Mouse (Mus musculus) hindbrain, embryonic 11.5 days (tissue): ENCODE measurements around the gene A730049H05Rik. TPM values are rescaled to one million over a fixed set of nuclear protein-coding genes. Genes with fewer than 3 reads are reported as not detected.

Experiments
- ATAC-seq: fragments of 200-750 bp; cut with Nextera tagmentation; 2 replicates; pipeline ENCODE4 v1.8.0; 2017; ENCODE audit warnings: mild to moderate bottlenecking, moderate TSS enrichment, moderate library complexity; ENCODE audit not compliant: low FRiP score
- DNase-seq: peaks from one replicate; pipeline ENCODE4 v3.0.0-alpha.2; 2015; ENCODE audit warnings: low spot score
- H3K27ac ChIP-seq: fragments of 300-500 bp; sonication (generic); 2 replicates; pipeline ENCODE4 v1.5.1; 2014; ENCODE audit warnings: mild to moderate bottlenecking, low read depth, low read length
- H3K27me3 ChIP-seq: fragments of 300-500 bp; sonication (generic); 2 replicates; pipeline ENCODE4 v1.6.1; 2014; ENCODE audit warnings: mild to moderate bottlenecking, low read length, moderate library complexity, mixed read lengths; ENCODE audit not compliant: control insufficient read depth, insufficient read depth
- H3K36me3 ChIP-seq: fragments of 300-500 bp; sonication (generic); 2 replicates; pipeline ENCODE4 v1.6.1; 2014; ENCODE audit warnings: mild to moderate bottlenecking, low read length, moderate library complexity, mixed read lengths; ENCODE audit not compliant: control insufficient read depth, insufficient read depth
- H3K4me1 ChIP-seq: fragments of 300-500 bp; sonication (generic); replicated peaks from 2 replicates; pipeline ENCODE4 v1.6.1; 2014; ENCODE audit warnings: low read length, mixed read lengths; ENCODE audit not compliant: control insufficient read depth, insufficient read depth
- H3K4me2 ChIP-seq: fragments of 300-500 bp; sonication (generic); replicated peaks from 2 replicates; pipeline ENCODE4 v1.6.1; 2014; ENCODE audit warnings: mild to moderate bottlenecking, low read depth, low read length
- H3K4me3 ChIP-seq: fragments of 300-500 bp; sonication (generic); 2 replicates; pipeline ENCODE4 v1.5.1; 2014; ENCODE audit warnings: low read depth, low read length
- H3K9ac ChIP-seq: fragments of 300-500 bp; sonication (generic); 2 replicates; pipeline ENCODE4 v1.6.1; 2014; ENCODE audit warnings: low read depth, low read length
- H3K9me3 ChIP-seq: fragments of 300-500 bp; sonication (generic); 2 replicates; pipeline ENCODE4 v1.6.1; 2016; ENCODE audit warnings: low read length; ENCODE audit not compliant: control insufficient read depth
- WGBS: fragments of 180-500 bp; shearing (Covaris S2); extraction: QIAGEN DNeasy Blood & Tissue Kit; methylation state at CpG from one replicate; pipeline ENCODE4 v1.1.7; 2014; 5-methylcytosine and 5-hydroxymethylcytosine counted together
- polyA plus RNA-seq: library from polyadenylated mRNA; unstranded; fragments of >200 nt; fragmentation: Nextera tagmentation; extraction: Ambion mirVana; gene quantifications from 2 replicates; pipeline ENCODE4 v1.2.1, GENCODE M21; 2014

A730049H05Rik gene
- 0.18 and 0.25 TPM in 2 replicates for polyA plus RNA-seq

GRCm38 (mm10) chr6:92816311-92816751 is at the start of gene A730049H05Rik:
A730049H05Rik (plus strand) TSS chr6:92816478.
- Histone ChIP-seq H3K36me3 (no peaks in the 10 kb centered on the region), H3K4me2 (0 out of 2 replicates have a peak within 1 kb of the TSS, but pooled peaks have one; percentile 11), H3K4me1 (no peaks in the 10 kb centered on the region; the same call in 1 of the 2 replicates), H3K4me3 (no peak within 1 kb of the TSS), H3K27ac (no peak within 1 kb of the TSS), H3K9me3 (no peaks in the 10 kb centered on the region), H3K9ac (no peak within 1 kb of the TSS), H3K27me3 (peaks cover 2% of the 10 kb centered on the region; the same call in 1 of the 2 replicates)
- DNase-seq: peak; percentile 21
- no peak for ATAC-seq
- 12% methylated on average over 8 of the region's 8 CpGs for WGBS

GRCm38 (mm10) chr6:92776356-92776755 is 39.9 kb upstream of the A730049H05Rik start:
- Histone ChIP-seq H3K4me1 (no peaks in the 10 kb centered on the region), H3K27me3 (no peaks in the 10 kb centered on the region), H3K9ac (no peak overlapping the region), H3K4me2 (no peak overlapping the region), H3K36me3 (no peaks in the 10 kb centered on the region), H3K4me3 (no peak overlapping the region), H3K27ac (no peak overlapping the region), H3K9me3 (no peaks in the 10 kb centered on the region)
- DNase-seq (peak; percentile 77), ATAC-seq (no peak)
- WGBS: 15% methylated on average over 2 of the region's 2 CpGs

- Histone ChIP-seq H3K4me1 (no peaks in the 10 kb centered on the region), H3K9me3 (no peaks in the 10 kb centered on the region), H3K9ac (no peak overlapping the region), H3K36me3 (no peaks in the 10 kb centered on the region), H3K27me3 (peaks cover 2% of the 10 kb centered on the region; the same call in 1 of the 2 replicates), H3K27ac (no peak overlapping the region), H3K4me3 (no peak overlapping the region), H3K4me2 (no peak overlapping the region)
- ATAC-seq: no peak
- WGBS: 74% methylated on average over 11 of the region's 11 CpGs
- no peak for DNase-seq
These were observed 36.9 kb upstream of the A730049H05Rik start for GRCm38 (mm10) chr6:92779140-92779934.

- no peak overlapping the region for H3K4me3 ChIP-seq
- WGBS: 39% methylated on average over 5 of the region's 5 CpGs
- H3K4me2 ChIP-seq: no peak overlapping the region
- peaks cover 2% of the 10 kb centered on the region; the same call in 1 of the 2 replicates for H3K27me3 ChIP-seq
- H3K36me3 ChIP-seq: no peaks in the 10 kb centered on the region
- H3K4me1 ChIP-seq: no peaks in the 10 kb centered on the region
- ATAC-seq: no peak
- no peak overlapping the region for H3K9ac ChIP-seq
- DNase-seq: no peak
- no peaks in the 10 kb centered on the region for H3K9me3 ChIP-seq
- no peak overlapping the region for H3K27ac ChIP-seq
These were observed 36.4 kb upstream of the A730049H05Rik start for GRCm38 (mm10) chr6:92779935-92780205.

GRCm38 (mm10) chr6:92781446-92781845 is 34.8 kb upstream of the A730049H05Rik start:
- DNase-seq (no peak), ATAC-seq (no peak)
- Histone ChIP-seq H3K27me3 (peaks cover 8% of the 10 kb centered on the region; the same call in 1 of the 2 replicates), H3K4me1 (no peaks in the 10 kb centered on the region), H3K27ac (no peak overlapping the region), H3K4me2 (no peak overlapping the region), H3K9me3 (no peaks in the 10 kb centered on the region), H3K4me3 (no peak overlapping the region), H3K9ac (no peak overlapping the region), H3K36me3 (no peaks in the 10 kb centered on the region)
- WGBS: 79% methylated on average over 6 of the region's 6 CpGs

GRCm38 (mm10) chr6:92784782-92785181 is 31.5 kb upstream of the A730049H05Rik start:
- H3K4me3 ChIP-seq: no peak overlapping the region
- no peak overlapping the region for H3K4me2 ChIP-seq
- ATAC-seq (no peak), DNase-seq (peak; percentile 84)
- H3K9me3 ChIP-seq: no peaks in the 10 kb centered on the region
- WGBS: 18% methylated on average over 7 of the region's 7 CpGs
- no peak overlapping the region for H3K9ac ChIP-seq
- H3K4me1 ChIP-seq: no peaks in the 10 kb centered on the region
- H3K36me3 ChIP-seq: no peaks in the 10 kb centered on the region
- no peak overlapping the region for H3K27ac ChIP-seq
- peaks cover 8% of the 10 kb centered on the region; the same call in 1 of the 2 replicates for H3K27me3 ChIP-seq

GRCm38 (mm10) chr6:92786701-92787375 is 29.4 kb upstream of the A730049H05Rik start:
- H3K27ac ChIP-seq: no peak overlapping the region
- 2% methylated on average over 20 of the region's 20 CpGs for WGBS
- DNase-seq (peak; percentile 34), ATAC-seq (peak; percentile 67)
- H3K4me2 ChIP-seq: peak overlapping the region; percentile 40
- H3K9me3 ChIP-seq: no peaks in the 10 kb centered on the region
- H3K4me3 ChIP-seq: peak overlapping the region; percentile 22
- no peaks in the 10 kb centered on the region for H3K36me3 ChIP-seq
- peaks cover 8% of the 10 kb centered on the region; the same call in 1 of the 2 replicates for H3K27me3 ChIP-seq
- H3K9ac ChIP-seq: no peak overlapping the region; the same call in 1 of the 2 replicates
- H3K4me1 ChIP-seq: no peaks in the 10 kb centered on the region

- 3% methylated on average over 11 of the region's 12 CpGs for WGBS
- H3K4me2 ChIP-seq: peak overlapping the region; percentile 40
- no peaks in the 10 kb centered on the region for H3K36me3 ChIP-seq
- peak; percentile 98 for DNase-seq
- no peaks in the 10 kb centered on the region for H3K9me3 ChIP-seq
- H3K4me3 ChIP-seq: peak overlapping the region; percentile 22
- H3K27me3 ChIP-seq: peaks cover 8% of the 10 kb centered on the region; the same call in 1 of the 2 replicates
- no peaks in the 10 kb centered on the region for H3K4me1 ChIP-seq
- no peak overlapping the region for H3K9ac ChIP-seq
- no peak overlapping the region for H3K27ac ChIP-seq
- peak; percentile 84 for ATAC-seq
These were observed 28.9 kb upstream of the A730049H05Rik start for GRCm38 (mm10) chr6:92787376-92787712.
